Mouse (Mus musculus) lung, embryonic 15.5 days (tissue): ENCODE data around the gene Gm9821. TPM values are rescaled to one million over a fixed set of nuclear protein-coding genes. Genes with fewer than 3 reads are reported as not detected.

Experiments
- ATAC-seq: fragments of 200-750 bp; cut with Nextera tagmentation; 2 replicates; pipeline ENCODE4 v1.8.0; 2017; ENCODE audit warnings: moderate number of reproducible peaks, borderline replicate concordance; ENCODE audit not compliant: low FRiP score, low TSS enrichment; ENCODE audit errors: extremely low read depth
- H3K27ac ChIP-seq: fragments of 300-500 bp; sonication (generic); 2 replicates; pipeline ENCODE4 v1.5.1; 2015; ENCODE audit warnings: moderate library complexity, mild to moderate bottlenecking, inconsistent platforms
- H3K27me3 ChIP-seq: fragments of 300-500 bp; sonication (generic); 2 replicates; pipeline ENCODE4 v1.6.1; 2015; ENCODE audit warnings: inconsistent platforms
- H3K36me3 ChIP-seq: fragments of 300-500 bp; sonication (generic); 2 replicates; pipeline ENCODE4 v1.6.1; 2015; ENCODE audit warnings: inconsistent platforms
- H3K4me1 ChIP-seq: fragments of 300-500 bp; sonication (generic); 2 replicates; pipeline ENCODE4 v1.6.1; 2015; ENCODE audit warnings: inconsistent platforms
- H3K4me2 ChIP-seq: fragments of 300-500 bp; sonication (generic); 2 replicates; pipeline ENCODE4 v1.6.1; 2015; ENCODE audit warnings: inconsistent platforms, mild to moderate bottlenecking, moderate library complexity
- H3K4me3 ChIP-seq: fragments of 300-500 bp; sonication (generic); 2 replicates; pipeline ENCODE4 v1.5.1; 2015; ENCODE audit warnings: mild to moderate bottlenecking, inconsistent platforms
- H3K9ac ChIP-seq: fragments of 300-500 bp; sonication (generic); 2 replicates; pipeline ENCODE4 v1.6.1; 2015; ENCODE audit warnings: inconsistent platforms
- H3K9me3 ChIP-seq: fragments of 300-500 bp; sonication (generic); 2 replicates; pipeline ENCODE4 v1.6.1; 2016; ENCODE audit warnings: inconsistent platforms
- WGBS: fragments of 180-500 bp; shearing (Covaris S2); methylation state at CpG from one replicate; pipeline ENCODE4 v1.1.7; 2015; 5-methylcytosine and 5-hydroxymethylcytosine counted together
- polyA plus RNA-seq: library from polyadenylated mRNA; unstranded; fragments of >200 nt; fragmentation: Nextera tagmentation; extraction: Ambion mirVana; gene quantifications from 2 replicates; pipeline ENCODE4 v1.2.1, GENCODE M21; 2015

The Gm9821 gene
- polyA plus RNA-seq, 1 experiment from 2014 or later: 0.75 TPM

DNA sequence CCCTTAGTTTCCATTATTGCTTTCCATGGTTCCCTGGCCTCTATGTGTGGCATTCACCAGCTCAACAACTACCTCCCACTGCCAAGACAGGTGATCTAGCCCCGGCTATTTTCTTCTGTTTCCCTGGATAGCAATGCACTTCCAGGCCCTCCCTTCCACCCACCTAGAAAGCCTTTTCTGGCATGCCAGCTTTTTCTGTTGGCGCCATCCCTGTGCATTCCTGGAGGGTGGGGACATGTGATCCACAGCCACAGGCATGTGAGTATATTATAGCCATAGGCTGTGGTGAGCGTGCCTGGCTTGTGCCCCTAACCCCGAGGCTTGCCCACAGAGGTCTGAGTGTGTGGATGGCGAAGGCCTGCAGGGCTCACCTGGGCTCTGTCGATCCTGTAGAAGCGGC is 9.3 kb upstream of the Gm9821 start:
- no peak for ATAC-seq
- peaks cover 20% of the 10 kb centered on the region for H3K4me1 ChIP-seq
- H3K9me3 ChIP-seq: no peaks in the 10 kb centered on the region
- 93% methylated on average over 7 of the region's 7 CpGs for WGBS
- H3K4me2 ChIP-seq: no peak overlapping the region
- no peak overlapping the region for H3K9ac ChIP-seq
- no peaks in the 10 kb centered on the region for H3K27me3 ChIP-seq
- peaks cover 64% of the 10 kb centered on the region for H3K36me3 ChIP-seq
- no peak overlapping the region for H3K4me3 ChIP-seq
- no peak overlapping the region for H3K27ac ChIP-seq

DNA sequence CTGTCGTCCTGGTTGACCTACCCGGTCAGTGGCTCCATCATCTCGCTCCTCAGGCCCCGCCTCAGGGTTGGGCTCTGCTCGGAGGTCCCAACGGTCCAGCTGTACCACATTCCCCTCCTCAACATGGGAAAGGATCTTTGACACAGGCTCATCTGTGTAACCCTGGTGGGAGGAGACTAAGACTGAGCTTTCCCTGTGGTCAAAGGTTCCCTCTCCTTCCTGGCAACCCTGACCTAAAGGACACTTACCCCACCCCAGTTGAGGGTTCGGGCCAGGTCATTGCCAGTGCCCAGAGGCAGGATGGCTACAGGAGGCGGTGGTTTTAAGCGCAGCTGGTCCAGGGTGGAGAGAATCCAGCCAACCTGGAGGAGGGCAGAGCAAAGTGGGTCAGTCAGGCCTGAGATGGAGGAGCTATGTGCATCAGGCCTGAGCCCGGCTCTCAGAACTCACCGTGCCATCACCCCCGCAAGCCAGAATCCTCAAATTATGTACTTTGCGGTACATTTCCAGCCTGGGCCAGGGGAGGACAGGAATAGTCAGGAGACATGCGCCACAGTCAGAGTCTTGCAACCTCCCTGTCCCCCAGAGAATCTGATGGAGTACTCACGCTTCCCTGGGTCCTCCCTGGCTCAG is 6.1 kb upstream of the Gm9821 start:
- ATAC-seq: no peak
- no peak overlapping the region for H3K9ac ChIP-seq
- 81% methylated on average over 15 of the region's 15 CpGs for WGBS

DNA sequence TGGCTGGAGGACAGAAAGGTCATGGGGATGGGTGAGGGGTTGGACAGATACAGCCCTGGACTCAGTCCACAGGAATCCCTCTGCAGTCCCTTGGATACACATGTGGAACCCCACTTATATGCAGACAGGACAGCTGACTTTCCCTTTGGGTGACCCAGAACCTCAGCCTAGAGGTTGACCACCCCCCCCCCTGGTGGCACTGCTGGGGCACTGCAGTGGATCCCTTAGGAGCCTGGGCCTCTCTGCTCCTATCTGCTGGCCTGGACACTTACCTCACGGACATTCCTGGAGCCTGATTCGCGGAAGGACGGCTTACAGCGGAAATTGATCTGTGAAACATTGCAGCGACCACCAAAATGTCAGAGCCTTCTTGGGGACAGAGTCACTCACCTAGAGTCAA is 3.1 kb upstream of the Gm9821 start:
- H3K27ac ChIP-seq: no peak overlapping the region
- no peaks in the 10 kb centered on the region for H3K9me3 ChIP-seq
- 63% methylated on average over 6 of the region's 6 CpGs for WGBS
- H3K4me1 ChIP-seq: peaks cover 14% of the 10 kb centered on the region
- H3K4me2 ChIP-seq: no peak overlapping the region
- H3K27me3 ChIP-seq: no peaks in the 10 kb centered on the region
- ATAC-seq: no peak
- H3K36me3 ChIP-seq: peaks cover 42% of the 10 kb centered on the region
- H3K4me3 ChIP-seq: no peak overlapping the region
- no peak overlapping the region for H3K9ac ChIP-seq

More for the DNA sequence above, 6.1 kb upstream of the Gm9821 start:
- Histone ChIP-seq H3K4me1 (peaks cover 3% of the 10 kb centered on the region), H3K27ac (no peak overlapping the region), H3K36me3 (peaks cover 69% of the 10 kb centered on the region), H3K4me3 (no peak overlapping the region), H3K27me3 (no peaks in the 10 kb centered on the region), H3K4me2 (no peak overlapping the region), H3K9me3 (no peaks in the 10 kb centered on the region)

DNA sequence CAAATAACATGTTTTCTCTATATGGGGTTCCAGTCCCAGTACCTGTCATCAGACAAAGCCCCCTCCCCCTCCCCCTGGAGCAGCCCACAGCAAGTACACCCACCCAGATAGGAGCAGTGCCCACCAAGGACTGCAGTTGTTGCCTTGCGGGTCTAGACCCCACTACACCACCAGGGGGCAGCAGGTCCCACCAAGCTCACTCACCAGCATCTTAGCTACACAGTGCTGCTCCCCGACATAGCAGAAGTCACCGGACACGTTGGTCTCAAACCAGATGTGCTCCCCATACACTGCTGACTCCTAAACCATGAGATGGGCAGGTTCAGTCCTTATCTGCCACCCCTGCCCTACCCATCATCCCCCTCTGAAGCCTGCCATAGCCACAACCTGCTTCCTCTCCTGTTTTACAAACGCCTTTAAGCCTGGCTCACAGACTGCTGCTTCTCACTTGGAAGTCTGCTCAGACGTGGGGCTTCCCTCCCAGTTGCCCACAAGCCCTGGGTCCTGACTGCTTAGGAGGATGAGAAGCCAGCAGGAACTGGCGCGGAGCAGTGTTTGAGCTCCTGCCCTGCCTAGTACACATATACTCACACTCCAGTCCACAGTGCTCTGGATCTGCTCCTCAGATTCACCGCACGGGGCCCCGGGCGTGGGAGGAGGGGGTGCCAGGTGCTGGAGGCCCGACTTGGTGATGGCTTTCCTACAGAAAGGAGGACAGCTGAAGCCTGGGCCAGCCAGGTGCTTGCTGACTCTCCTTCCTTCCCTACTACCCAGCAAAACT is 1.1 kb upstream of the Gm9821 start:
- Histone ChIP-seq H3K4me3 (no peak overlapping the region), H3K27ac (no peak overlapping the region), H3K27me3 (no peaks in the 10 kb centered on the region), H3K4me2 (no peak overlapping the region), H3K9me3 (no peaks in the 10 kb centered on the region), H3K4me1 (peaks cover 34% of the 10 kb centered on the region), H3K9ac (0 out of 2 replicates have a peak overlapping the region, but pooled peaks have one; percentile 10), H3K36me3 (peaks cover 22% of the 10 kb centered on the region)
- ATAC-seq: peak; percentile 21; the same call in 1 of the 2 replicates
- 40% methylated on average over 13 of the region's 13 CpGs for WGBS

DNA sequence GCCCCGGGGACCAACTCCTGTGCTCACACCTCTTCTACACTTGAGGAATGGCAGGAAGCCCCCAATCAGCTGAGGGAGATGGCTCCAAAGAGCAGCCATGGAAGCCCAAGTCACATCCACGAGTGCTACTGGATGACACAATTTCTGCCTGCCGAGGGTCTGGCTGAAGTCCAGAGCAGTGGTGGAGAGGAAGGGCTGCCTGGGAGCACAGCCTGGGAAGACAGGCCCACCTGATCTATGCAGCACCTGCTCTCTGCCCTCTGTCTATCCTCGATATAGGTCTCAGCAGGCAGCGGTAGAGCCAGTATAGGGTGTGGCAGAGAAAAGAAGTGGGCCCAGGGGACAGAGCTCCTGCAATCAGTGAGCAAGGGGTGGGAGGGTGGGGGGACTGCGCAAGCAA is 1.3 kb downstream of the Gm9821 start:
- Histone ChIP-seq H3K9ac (no peak overlapping the region), H3K4me1 (peaks cover 50% of the 10 kb centered on the region), H3K27ac (no peak overlapping the region), H3K4me3 (no peak overlapping the region), H3K27me3 (no peaks in the 10 kb centered on the region), H3K36me3 (peaks cover 7% of the 10 kb centered on the region; the same call in 1 of the 2 replicates), H3K4me2 (no peak overlapping the region), H3K9me3 (no peaks in the 10 kb centered on the region)
- WGBS: 42% methylated on average over 6 of the region's 6 CpGs
- no peak for ATAC-seq

DNA sequence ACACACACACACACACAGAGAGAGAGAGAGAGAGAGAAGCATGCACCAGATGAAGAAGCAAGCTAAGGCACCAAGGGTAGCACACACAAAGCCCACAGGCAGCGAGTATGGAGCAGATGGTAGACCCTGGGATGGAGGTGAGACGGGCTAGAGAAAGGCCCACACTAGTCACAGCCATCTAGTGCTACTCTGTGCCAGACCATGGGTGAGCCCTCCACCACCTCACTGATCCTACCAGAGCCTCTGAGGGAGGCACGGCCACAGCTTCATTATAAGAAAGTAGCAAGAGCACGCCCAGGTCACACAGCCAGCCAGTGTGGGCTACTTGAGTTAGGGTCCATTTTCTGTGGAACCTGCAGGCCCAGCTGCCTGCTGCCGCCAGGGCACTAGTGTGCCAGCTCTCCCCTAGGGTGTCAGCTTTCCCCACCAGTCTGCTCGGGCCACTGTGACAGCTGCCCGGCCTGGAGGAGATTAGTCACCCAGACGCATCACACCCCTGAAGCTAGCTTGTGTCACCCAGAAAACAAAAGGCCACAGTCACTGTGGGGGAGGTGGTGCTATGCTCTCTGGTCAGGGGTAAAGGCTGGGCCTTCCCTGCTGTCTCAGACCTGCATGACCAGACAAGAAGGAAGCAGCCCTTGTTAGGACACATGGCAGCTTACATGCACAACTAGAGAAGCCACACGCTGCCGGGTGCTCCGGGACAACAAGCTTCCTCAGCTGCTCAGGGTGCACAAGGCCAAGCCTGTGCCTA is 2.1 kb downstream of the Gm9821 start:
- H3K27ac ChIP-seq: 0 out of 2 replicates have a peak overlapping the region, but pooled peaks have one; percentile 2
- H3K9ac ChIP-seq: no peak overlapping the region
- H3K27me3 ChIP-seq: no peaks in the 10 kb centered on the region
- H3K4me1 ChIP-seq: peaks cover 50% of the 10 kb centered on the region
- WGBS: 62% methylated on average over 11 of the region's 11 CpGs
- no peaks in the 10 kb centered on the region for H3K9me3 ChIP-seq
- H3K4me3 ChIP-seq: no peak overlapping the region
- ATAC-seq: no peak
- 0 out of 2 replicates have a peak, but pooled peaks cover under 1% of the 10 kb centered on the region for H3K36me3 ChIP-seq
- no peak overlapping the region for H3K4me2 ChIP-seq

DNA sequence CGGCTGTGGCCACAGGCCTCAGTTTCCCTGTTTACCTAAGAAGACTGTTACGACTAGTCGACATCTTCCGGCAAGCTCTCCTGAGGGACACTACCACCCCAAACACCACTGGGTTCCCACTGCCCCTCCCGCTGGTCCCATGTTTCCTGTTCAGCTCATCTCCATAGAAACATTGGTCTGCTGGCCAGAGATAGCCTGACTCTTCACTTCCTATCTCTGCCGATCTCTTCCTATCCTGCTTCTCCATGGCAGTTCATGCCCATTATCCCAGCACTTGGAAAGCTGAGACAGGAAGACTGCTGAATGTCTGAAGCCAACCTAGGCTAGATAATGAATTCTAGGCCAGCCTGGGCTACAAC is 2.6 kb downstream of the Gm9821 start:
- Histone ChIP-seq H3K27ac (0 out of 2 replicates have a peak overlapping the region, but pooled peaks have one; percentile 2), H3K9ac (no peak overlapping the region), H3K9me3 (no peaks in the 10 kb centered on the region), H3K4me1 (peaks cover 51% of the 10 kb centered on the region), H3K27me3 (no peaks in the 10 kb centered on the region), H3K36me3 (no peaks in the 10 kb centered on the region), H3K4me2 (no peak overlapping the region), H3K4me3 (no peak overlapping the region)
- 57% methylated on average over 6 of the region's 6 CpGs for WGBS
- no peak for ATAC-seq

DNA sequence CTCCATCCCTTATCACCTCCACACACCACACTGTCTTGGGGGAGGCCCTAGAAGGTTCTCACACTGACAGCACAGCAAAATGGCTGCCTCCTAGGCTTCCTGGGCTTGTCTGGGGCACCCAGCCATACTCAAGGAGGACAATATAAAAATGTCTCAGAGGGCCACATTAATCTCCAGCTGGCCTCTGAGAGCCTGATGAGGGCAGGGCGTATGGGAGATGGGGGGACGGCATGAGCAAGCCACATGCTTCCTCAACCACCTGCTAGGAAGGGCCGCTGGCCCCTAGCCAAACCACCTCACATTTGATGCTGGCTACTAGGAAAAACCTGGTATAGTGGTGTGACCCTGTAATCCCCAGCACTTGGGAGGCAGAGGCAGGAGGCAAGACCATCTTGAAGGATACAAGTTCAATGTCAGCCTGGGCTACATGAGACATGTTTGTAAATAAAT is 3.3 kb downstream of the Gm9821 start:
- H3K9ac ChIP-seq: no peak overlapping the region
- H3K4me3 ChIP-seq: no peak overlapping the region
- H3K4me1 ChIP-seq: peaks cover 58% of the 10 kb centered on the region
- no peaks in the 10 kb centered on the region for H3K27me3 ChIP-seq
- H3K9me3 ChIP-seq: no peaks in the 10 kb centered on the region
- H3K4me2 ChIP-seq: no peak overlapping the region
- H3K36me3 ChIP-seq: no peaks in the 10 kb centered on the region
- H3K27ac ChIP-seq: no peak overlapping the region
- 58% methylated on average over 3 of the region's 3 CpGs for WGBS
- no peak for ATAC-seq

DNA sequence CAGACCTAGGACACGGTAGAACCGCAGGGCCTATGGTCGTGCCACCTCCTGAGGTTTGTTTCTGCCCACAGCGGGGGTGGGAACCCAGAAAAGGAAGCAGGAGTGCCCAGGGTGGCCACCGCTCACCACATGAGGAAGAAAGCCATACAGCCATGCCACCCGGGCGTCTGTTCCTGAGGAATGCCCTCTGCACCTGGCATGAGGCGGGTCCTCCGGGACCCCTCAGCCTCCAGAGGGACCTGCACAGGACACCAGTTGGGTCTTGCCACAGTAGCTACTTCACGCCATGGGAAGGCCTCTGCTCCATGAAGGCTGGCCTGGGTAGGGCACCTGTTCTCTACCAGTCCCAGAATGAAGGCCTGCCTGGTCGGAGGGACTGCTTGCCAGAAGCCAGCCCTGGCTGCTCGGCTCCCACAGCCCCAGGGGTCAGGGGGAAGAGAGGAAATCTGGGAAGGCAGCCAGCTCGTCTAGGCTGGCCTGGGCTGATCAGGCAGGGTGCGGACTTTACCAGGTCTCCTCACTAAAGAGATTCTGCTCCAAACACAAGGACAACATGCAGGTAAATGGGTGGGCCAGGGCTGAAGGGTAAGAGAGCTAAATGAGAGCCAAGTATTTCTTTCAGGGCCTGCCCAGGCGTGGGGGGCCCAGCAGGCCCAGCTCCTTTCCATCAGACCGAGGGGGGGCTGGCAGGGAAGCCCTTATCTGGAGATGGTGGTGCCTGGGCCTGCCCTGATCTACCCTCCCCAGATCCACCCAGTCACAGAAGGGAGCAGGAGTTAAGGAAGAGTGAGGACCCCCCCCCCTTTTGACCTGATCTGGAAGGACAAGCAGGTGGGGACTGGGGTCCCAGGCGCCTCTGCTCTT is 4.1 kb downstream of the Gm9821 start:
- peak overlapping the region; percentile 52 for H3K4me2 ChIP-seq
- no peaks in the 10 kb centered on the region for H3K9me3 ChIP-seq
- no peaks in the 10 kb centered on the region for H3K27me3 ChIP-seq
- H3K4me1 ChIP-seq: peaks cover 62% of the 10 kb centered on the region
- peak overlapping the region; percentile 87 for H3K27ac ChIP-seq
- 56% methylated on average over 17 of the region's 17 CpGs for WGBS
- peak; percentile 41; the same call in 1 of the 2 replicates for ATAC-seq
- H3K36me3 ChIP-seq: no peaks in the 10 kb centered on the region
- peak overlapping the region; percentile 19 for H3K4me3 ChIP-seq
- peak overlapping the region; percentile 13 for H3K9ac ChIP-seq

DNA sequence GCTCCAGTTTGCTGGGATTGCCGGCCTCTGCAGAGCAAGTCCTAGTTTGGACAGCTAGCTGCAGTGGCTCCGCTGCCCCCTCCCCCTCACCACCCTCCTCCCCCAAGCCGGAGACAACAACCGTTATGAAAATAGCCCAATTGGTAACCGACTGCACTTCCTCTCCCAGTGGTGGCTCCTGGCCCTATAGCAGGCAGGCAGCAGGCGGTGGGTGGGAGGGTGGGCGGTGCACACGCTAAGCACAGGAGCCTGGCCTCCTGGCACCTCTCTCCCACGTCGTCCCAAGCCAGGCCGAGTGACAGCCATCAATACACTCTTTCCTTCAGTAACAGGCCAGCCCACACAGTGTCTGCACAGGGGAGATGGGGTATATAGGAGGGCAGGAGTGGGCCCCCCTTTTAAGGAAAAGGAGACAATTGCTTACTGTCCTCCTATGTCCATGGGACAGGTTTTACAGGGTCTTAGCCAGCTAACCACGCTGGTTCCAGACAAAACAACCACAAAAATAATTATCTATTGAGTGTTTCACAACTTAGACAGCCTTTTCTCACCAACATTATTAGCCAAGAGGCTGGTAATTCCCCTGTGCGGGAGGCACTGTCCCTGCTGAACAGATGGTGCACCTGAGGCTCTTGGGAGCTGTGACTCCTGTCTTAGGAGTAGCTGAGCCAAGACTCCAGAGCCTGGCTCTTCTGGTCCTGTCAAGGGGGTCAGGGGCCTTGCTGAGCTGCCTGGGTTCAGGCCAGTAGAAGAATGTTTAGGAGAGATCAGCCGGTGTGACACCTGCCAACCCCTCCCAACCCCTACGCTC is 5.0 kb downstream of the Gm9821 start:
- 15% methylated on average over 15 of the region's 15 CpGs for WGBS
- peak; percentile 64 for ATAC-seq
- H3K27ac ChIP-seq: peak overlapping the region; percentile 87
- H3K9ac ChIP-seq: peak overlapping the region; percentile 13; the same call in 1 of the 2 replicates
- peak overlapping the region; percentile 19 for H3K4me3 ChIP-seq
- peak overlapping the region; percentile 52 for H3K4me2 ChIP-seq
- H3K27me3 ChIP-seq: no peaks in the 10 kb centered on the region
- no peaks in the 10 kb centered on the region for H3K36me3 ChIP-seq
- H3K9me3 ChIP-seq: no peaks in the 10 kb centered on the region
- H3K4me1 ChIP-seq: peaks cover 69% of the 10 kb centered on the region
